Mouse (Mus musculus) lung, postnatal 0 days (tissue): ENCODE measurements around the gene Mob1a.

ENCODE experiments used
- CTCF ChIP-seq: IDR thresholded peaks from 2 replicates; pipeline ENCODE4 v1.5.1; 2016; ENCODE audit warnings: antibody characterized with exemption, mild to moderate bottlenecking
- EP300 ChIP-seq: IDR thresholded peaks from 2 replicates; pipeline ENCODE4 v1.6.1; 2016; ENCODE audit warnings: antibody characterized with exemption, mild to moderate bottlenecking, control low read depth

GRCm38 (mm10) chr6:83349274-83349958 lies 23.6 kb downstream of the Mob1a start:
- TF ChIP-seq CTCF (peak; percentile 84), EP300 (no peak)
